In the genomic region with DNA sequence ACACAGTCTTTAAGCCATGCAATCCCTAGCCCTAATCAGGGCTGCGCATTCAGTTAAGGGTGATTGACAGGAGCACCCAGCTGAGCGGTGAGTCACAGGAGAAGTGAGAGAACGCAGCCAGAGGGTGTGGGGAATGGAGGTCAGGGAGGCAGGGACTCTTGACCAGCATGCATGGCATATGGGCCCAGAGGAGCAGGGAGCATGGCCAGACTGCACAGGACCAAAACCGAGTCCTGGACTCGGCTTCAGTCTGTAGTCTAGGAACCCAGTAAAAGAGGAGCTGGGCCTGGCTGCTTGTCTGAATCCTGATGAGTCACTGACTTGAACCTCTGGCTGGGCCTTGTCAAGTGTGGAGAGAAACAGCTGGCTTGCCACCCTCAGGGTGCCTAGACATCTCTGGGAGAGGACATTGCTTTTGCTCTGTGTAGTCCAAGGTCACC, we compare ENCODE assay signal across 14 mouse cellular contexts.
DNase-seq lines count a peak whose midpoint lies in the region; ATAC-seq and TF ChIP-seq lines count a peak whose summit lies in the region.
"Had no signal": no experiment of that assay in that cellular context is flagged by ENCODE, and none has a peak within 500 bp of the region (broad histone marks: within the 10 kb centered on the region; RNA-seq: fewer than 3 reads in every experiment).

No protein-coding gene starts in this region.

- 43% methylated on average over 5 of the region's 5 CpGs for WGBS in hindbrain, embryonic 13.5 days
- 51% methylated on average over 5 of the region's 5 CpGs for WGBS in hindbrain, embryonic 11.5 days
- 61% methylated on average over 5 of the region's 5 CpGs for whole genome bisulfite sequencing in neural tube, embryonic 13.5 days
- 38% methylated on average over 5 of the region's 5 CpGs for WGBS in stomach, postnatal 0 days

- TF ChIP-seq EP300 in stomach, postnatal 0 days (optimal IDR thresholded peaks at IDR 0.05): no peak

- H3K4me1 ChIP-seq in hindbrain, embryonic 13.5 days (replicated peaks): peaks cover 18% of the 10 kb centered on the region
- H3K4me1 ChIP-seq in hindbrain, embryonic 11.5 days (replicated peaks; ENCODE audit: control insufficient read depth, insufficient read depth, low read length): no peaks in the 10 kb centered on the region
- peaks cover 34% of the 10 kb centered on the region for H3K4me1 ChIP-seq in neural tube, embryonic 13.5 days (replicated peaks)
- H3K4me1 ChIP-seq in stomach, postnatal 0 days (replicated peaks; ENCODE audit: control insufficient read depth, insufficient read depth): no peaks in the 10 kb centered on the region

- no peak overlapping the region for H3K4me3 ChIP-seq in hindbrain, embryonic 13.5 days
- H3K4me3 ChIP-seq in hindbrain, embryonic 11.5 days (ENCODE audit: low read depth, low read length): no peak overlapping the region
- H3K4me3 ChIP-seq in neural tube, embryonic 13.5 days: no peak overlapping the region
- no peak overlapping the region for H3K4me3 ChIP-seq in stomach, postnatal 0 days (ENCODE audit: low read depth, low read length)
- H3K4me3 ChIP-seq: erythroblast, embryonic 14.5 days; midbrain, embryonic 15.5 days had no signal

- DNase-seq in hindbrain, embryonic 11.5 days (ENCODE audit: low spot score): no peak
- no peak for DNase-seq in neural tube, embryonic 10.5 days (ENCODE audit: extremely low spot score, low spot score)
- peak; percentile 77 for DNase-seq in cerebellum, adult 9-11 months
- DNase-seq in stomach, postnatal 0 days (ENCODE audit: low spot score): peak; percentile 45
- DNase-seq in urinary bladder, postnatal 14 days (ENCODE audit: low spot score): no peak
- DNase-seq: right cerebral cortex, postnatal 14 days; thymus, postnatal 4 days had no signal

- TF ChIP-seq CTCF in stomach, postnatal 0 days (IDR thresholded peaks at IDR 0.05; ENCODE audit: low read depth): no peak

- H3K36me3 ChIP-seq in hindbrain, embryonic 13.5 days: no peaks in the 10 kb centered on the region
- H3K36me3 ChIP-seq in hindbrain, embryonic 11.5 days (ENCODE audit: control insufficient read depth, insufficient read depth, low read length): no peaks in the 10 kb centered on the region
- H3K36me3 ChIP-seq in neural tube, embryonic 13.5 days: 0 out of 2 replicates have a peak, but pooled peaks cover under 1% of the 10 kb centered on the region
- no peaks in the 10 kb centered on the region for H3K36me3 ChIP-seq in stomach, postnatal 0 days (ENCODE audit: control insufficient read depth, insufficient read depth, low read length)
- H3K36me3 ChIP-seq: G1E; midbrain, embryonic 15.5 days had no signal

- H3K9me3 ChIP-seq in hindbrain, embryonic 13.5 days: no peaks in the 10 kb centered on the region
- H3K9me3 ChIP-seq in hindbrain, embryonic 11.5 days (ENCODE audit: control insufficient read depth, low read length): no peaks in the 10 kb centered on the region
- no peaks in the 10 kb centered on the region for H3K9me3 ChIP-seq in neural tube, embryonic 13.5 days
- H3K9me3 ChIP-seq in stomach, postnatal 0 days (ENCODE audit: control insufficient read depth, low read length): no peaks in the 10 kb centered on the region
- H3K9me3 ChIP-seq: G1E; midbrain, embryonic 15.5 days had no signal

- H3K27me3 ChIP-seq in hindbrain, embryonic 13.5 days: no peaks in the 10 kb centered on the region
- no peaks in the 10 kb centered on the region for H3K27me3 ChIP-seq in hindbrain, embryonic 11.5 days (ENCODE audit: control insufficient read depth, insufficient read depth, low read length)
- no peaks in the 10 kb centered on the region for H3K27me3 ChIP-seq in neural tube, embryonic 13.5 days
- H3K27me3 ChIP-seq in stomach, postnatal 0 days (ENCODE audit: control insufficient read depth, insufficient read depth, low read length): no peaks in the 10 kb centered on the region
- H3K27me3 ChIP-seq: midbrain, embryonic 15.5 days had no signal

- H3K27ac ChIP-seq in hindbrain, embryonic 13.5 days: no peak overlapping the region
- no peak overlapping the region for H3K27ac ChIP-seq in hindbrain, embryonic 11.5 days (ENCODE audit: low read depth, low read length)
- H3K27ac ChIP-seq in neural tube, embryonic 13.5 days (replicated peaks): no peak overlapping the region
- H3K27ac ChIP-seq in stomach, postnatal 0 days (replicated peaks): no peak overlapping the region
- H3K27ac ChIP-seq: midbrain, embryonic 15.5 days had no signal

- peak; percentile 34; the same call in 1 of the 2 replicates for ATAC-seq in hindbrain, embryonic 13.5 days (ENCODE audit: low FRiP score)
- ATAC-seq in hindbrain, embryonic 11.5 days (ENCODE audit: low FRiP score): no peak
- ATAC-seq in neural tube, embryonic 13.5 days (ENCODE audit: low read depth): no peak
- peak; percentile 65 for ATAC-seq in stomach, postnatal 0 days (ENCODE audit: low FRiP score, low TSS enrichment)
- no peak for ATAC-seq in CD4-positive, CD25-positive, alpha-beta regulatory T cell, adult 4 months
- ATAC-seq: midbrain, embryonic 15.5 days had no signal

- H3K9ac ChIP-seq in hindbrain, embryonic 13.5 days: no peak overlapping the region
- H3K9ac ChIP-seq in hindbrain, embryonic 11.5 days (ENCODE audit: low read depth, low read length): no peak overlapping the region
- H3K9ac ChIP-seq in neural tube, embryonic 13.5 days: peak overlapping the region; percentile 26; the same call in 1 of the 2 replicates
- H3K9ac ChIP-seq in stomach, postnatal 0 days (ENCODE audit: low read length): no peak overlapping the region
- H3K9ac ChIP-seq: midbrain, embryonic 15.5 days had no signal

- H3K4me2 ChIP-seq in hindbrain, embryonic 13.5 days: no peak overlapping the region
- H3K4me2 ChIP-seq in hindbrain, embryonic 11.5 days (replicated peaks; ENCODE audit: low read depth, low read length): no peak overlapping the region
- no peak overlapping the region for H3K4me2 ChIP-seq in neural tube, embryonic 13.5 days
- no peak overlapping the region for H3K4me2 ChIP-seq in stomach, postnatal 0 days (replicated peaks; ENCODE audit: low read depth)
- H3K4me2 ChIP-seq: liver, embryonic 11.5 days; midbrain, embryonic 15.5 days had no signal

Comparison
In these comparisons a context has a peak if more than half of its experiments do, and no peak if none do; other contexts are left out.
1. ATAC-seq: peak in hindbrain, embryonic 13.5 days (single experiment) and stomach, postnatal 0 days (single experiment); none in hindbrain, embryonic 11.5 days (single experiment), neural tube, embryonic 13.5 days (single experiment) and CD4-positive, CD25-positive, alpha-beta regulatory T cell, adult 4 months (single experiment).
2. DNase-seq: peak in cerebellum, adult 9-11 months (single experiment) and stomach, postnatal 0 days (single experiment); none in hindbrain, embryonic 11.5 days (single experiment), neural tube, embryonic 10.5 days (single experiment) and urinary bladder, postnatal 14 days (single experiment).